Mouse (Mus musculus): ENCODE measurements around the gene Ptprb. TPM values are rescaled to one million over a fixed set of nuclear protein-coding genes. Genes with fewer than 3 reads are reported as not detected.

Gene Ptprb
- polyA plus RNA-seq, 1 experiment from 2014 or later: 5.4 TPM

GRCm38 (mm10) chr10:116393790-116394475, 118.6 kb downstream of the Ptprb start:
- Histone ChIP-seq H3K27ac (no peak overlapping the region), H3K36me3 (no peaks in the 10 kb centered on the region), H3K4me3 (no peak overlapping the region), H3K4me1 (peaks cover 16% of the 10 kb centered on the region), H3K9me3 (no peaks in the 10 kb centered on the region), H3K27me3 (ENCODE audit: insufficient read depth, poor library complexity, severe bottlenecking) (no peaks in the 10 kb centered on the region)
- no peak for DNase-seq (ENCODE audit: low spot score)
- WGBS: 66% methylated on average over 9 of the region's 9 CpGs

- Histone ChIP-seq H3K4me3 (no peak overlapping the region), H3K27ac (no peak overlapping the region), H3K4me1 (peaks cover 16% of the 10 kb centered on the region; the same call in 1 of the 2 replicates), H3K27me3 (ENCODE audit: insufficient read depth, poor library complexity, severe bottlenecking) (no peaks in the 10 kb centered on the region), H3K36me3 (no peaks in the 10 kb centered on the region), H3K9me3 (no peaks in the 10 kb centered on the region)
- 18% methylated on average over 4 of the region's 4 CpGs for WGBS
- DNase-seq (ENCODE audit: low spot score): no peak
Observed at GRCm38 (mm10) chr10:116394585-116394984, 119.3 kb downstream of the Ptprb start.

GRCm38 (mm10) chr10:116396279-116396678, 121.0 kb downstream of the Ptprb start:
- DNase-seq (ENCODE audit: low spot score): no peak
- H3K9me3 ChIP-seq: no peaks in the 10 kb centered on the region
- 83% methylated on average over 5 of the region's 5 CpGs for WGBS
- H3K4me3 ChIP-seq: no peak overlapping the region
- H3K36me3 ChIP-seq: no peaks in the 10 kb centered on the region
- no peaks in the 10 kb centered on the region for H3K27me3 ChIP-seq (ENCODE audit: insufficient read depth, poor library complexity, severe bottlenecking)
- no peak overlapping the region for H3K27ac ChIP-seq
- H3K4me1 ChIP-seq: peaks cover 16% of the 10 kb centered on the region; the same call in 1 of the 2 replicates

GRCm38 (mm10) chr10:116396966-116397365, 121.6 kb downstream of the Ptprb start:
- Histone ChIP-seq H3K4me3 (no peak overlapping the region), H3K27ac (no peak overlapping the region), H3K4me1 (peaks cover 16% of the 10 kb centered on the region; the same call in 1 of the 2 replicates), H3K36me3 (no peaks in the 10 kb centered on the region), H3K27me3 (ENCODE audit: insufficient read depth, poor library complexity, severe bottlenecking) (no peaks in the 10 kb centered on the region), H3K9me3 (no peaks in the 10 kb centered on the region)
- DNase-seq (ENCODE audit: low spot score): no peak
- 84% methylated on average over 13 of the region's 13 CpGs for WGBS

GRCm38 (mm10) chr10:116397573-116397972, 122.2 kb downstream of the Ptprb start:
- Histone ChIP-seq H3K27ac (peak overlapping the region; percentile 81), H3K36me3 (no peaks in the 10 kb centered on the region), H3K9me3 (no peaks in the 10 kb centered on the region), H3K4me3 (peak overlapping the region; percentile 52), H3K27me3 (ENCODE audit: insufficient read depth, poor library complexity, severe bottlenecking) (no peaks in the 10 kb centered on the region), H3K4me1 (peaks cover 16% of the 10 kb centered on the region; the same call in 1 of the 2 replicates)
- 14% methylated on average over 14 of the region's 14 CpGs for WGBS
- no peak for DNase-seq (ENCODE audit: low spot score)

- Histone ChIP-seq H3K9me3 (no peaks in the 10 kb centered on the region), H3K36me3 (no peaks in the 10 kb centered on the region), H3K4me1 (peaks cover 16% of the 10 kb centered on the region; the same call in 1 of the 2 replicates), H3K4me3 (peak overlapping the region; percentile 52), H3K27me3 (ENCODE audit: insufficient read depth, poor library complexity, severe bottlenecking) (no peaks in the 10 kb centered on the region), H3K27ac (peak overlapping the region; percentile 81)
- DNase-seq (ENCODE audit: low spot score): no peak
- 39% methylated on average over 12 of the region's 12 CpGs for WGBS
Observed at GRCm38 (mm10) chr10:116397973-116398372, 122.7 kb downstream of the Ptprb start.

- no peaks in the 10 kb centered on the region for H3K9me3 ChIP-seq
- DNase-seq (ENCODE audit: low spot score): no peak
- no peak overlapping the region for H3K27ac ChIP-seq
- WGBS: 88% methylated on average over 6 of the region's 6 CpGs
- H3K36me3 ChIP-seq: no peaks in the 10 kb centered on the region
- H3K27me3 ChIP-seq (ENCODE audit: insufficient read depth, poor library complexity, severe bottlenecking): no peaks in the 10 kb centered on the region; the same call in 1 of the 2 replicates
- H3K4me1 ChIP-seq: no peaks in the 10 kb centered on the region
- no peak overlapping the region for H3K4me3 ChIP-seq
Observed at GRCm38 (mm10) chr10:116402742-116403425, 127.6 kb downstream of the Ptprb start.

GRCm38 (mm10) chr10:116403679-116404078, 128.4 kb downstream of the Ptprb start:
- H3K27ac ChIP-seq: no peak overlapping the region
- no peaks in the 10 kb centered on the region for H3K36me3 ChIP-seq
- H3K9me3 ChIP-seq: no peaks in the 10 kb centered on the region
- 50% methylated on average over 4 of the region's 4 CpGs for WGBS
- no peaks in the 10 kb centered on the region; the same call in 1 of the 2 replicates for H3K27me3 ChIP-seq (ENCODE audit: insufficient read depth, poor library complexity, severe bottlenecking)
- DNase-seq (ENCODE audit: low spot score): no peak
- no peaks in the 10 kb centered on the region for H3K4me1 ChIP-seq
- no peak overlapping the region for H3K4me3 ChIP-seq

- Histone ChIP-seq H3K9me3 (no peaks in the 10 kb centered on the region), H3K4me3 (no peak overlapping the region), H3K27me3 (ENCODE audit: insufficient read depth, poor library complexity, severe bottlenecking) (no peaks in the 10 kb centered on the region; the same call in 1 of the 2 replicates), H3K27ac (no peak overlapping the region), H3K36me3 (no peaks in the 10 kb centered on the region), H3K4me1 (no peaks in the 10 kb centered on the region)
- DNase-seq (ENCODE audit: low spot score): no peak
- 92% methylated on average over 6 of the region's 6 CpGs for WGBS
Observed at GRCm38 (mm10) chr10:116405011-116405410, 129.7 kb downstream of the Ptprb start.

GRCm38 (mm10) chr10:116407684-116408359, 132.5 kb downstream of the Ptprb start:
- H3K36me3 ChIP-seq: no peaks in the 10 kb centered on the region
- H3K4me1 ChIP-seq: 0 out of 2 replicates have a peak, but pooled peaks cover 6% of the 10 kb centered on the region
- no peaks in the 10 kb centered on the region for H3K9me3 ChIP-seq
- no peaks in the 10 kb centered on the region; the same call in 1 of the 2 replicates for H3K27me3 ChIP-seq (ENCODE audit: insufficient read depth, poor library complexity, severe bottlenecking)
- no peak overlapping the region for H3K27ac ChIP-seq
- DNase-seq (ENCODE audit: low spot score): no peak
- WGBS: 48% methylated on average over 19 of the region's 19 CpGs
- no peak overlapping the region for H3K4me3 ChIP-seq

- WGBS: 31% methylated on average over 9 of the region's 9 CpGs
- DNase-seq (ENCODE audit: low spot score): no peak
Observed at GRCm38 (mm10) chr10:116410826-116411225, 135.5 kb downstream of the Ptprb start.

GRCm38 (mm10) chr10:116416142-116416541, 140.8 kb downstream of the Ptprb start:
- H3K4me3 ChIP-seq: no peak overlapping the region
- H3K27me3 ChIP-seq (ENCODE audit: insufficient read depth, poor library complexity, severe bottlenecking): no peaks in the 10 kb centered on the region
- 0 out of 2 replicates have a peak, but pooled peaks cover 2% of the 10 kb centered on the region for H3K36me3 ChIP-seq
- WGBS: 77% methylated on average over 6 of the region's 6 CpGs
- DNase-seq (ENCODE audit: low spot score): no peak
- peaks cover 11% of the 10 kb centered on the region; the same call in 1 of the 2 replicates for H3K4me1 ChIP-seq
- H3K27ac ChIP-seq: no peak overlapping the region
- H3K9me3 ChIP-seq: no peaks in the 10 kb centered on the region; the same call in 1 of the 2 replicates

More at GRCm38 (mm10) chr10:116410826-116411225, 135.5 kb downstream of the Ptprb start:
- H3K4me3 ChIP-seq: no peak overlapping the region
- H3K27ac ChIP-seq: no peak overlapping the region
- H3K4me1 ChIP-seq: 0 out of 2 replicates have a peak, but pooled peaks cover 6% of the 10 kb centered on the region
- no peaks in the 10 kb centered on the region; the same call in 1 of the 2 replicates for H3K27me3 ChIP-seq (ENCODE audit: insufficient read depth, poor library complexity, severe bottlenecking)
- no peaks in the 10 kb centered on the region; the same call in 1 of the 2 replicates for H3K9me3 ChIP-seq
- no peaks in the 10 kb centered on the region for H3K36me3 ChIP-seq

Data from heart, embryonic 10.5 days (tissue).